Mouse (Mus musculus): ENCODE data around the gene Mmp14. TPM values are rescaled to one million over a fixed set of nuclear protein-coding genes. Genes with fewer than 3 reads are reported as not detected.

The Mmp14 gene
- polyA plus RNA-seq, 2 experiments = 251 to 385 TPM

- 3% methylated on average over 52 of the region's 54 CpGs for WGBS
- Histone ChIP-seq H3K4me3 (replicated peaks; ENCODE audit: low read length) (peak overlapping the region; percentile 94), H3K4me2 (replicated peaks; ENCODE audit: low read depth, low read length, severe bottlenecking) (peak overlapping the region; percentile 83), H3K9ac (ENCODE audit: low read depth, low read length, severe bottlenecking) (peak overlapping the region; percentile 99), H3K9me3 (ENCODE audit: control insufficient read depth, low read length) (no peaks in the 10 kb centered on the region), H3K27ac (replicated peaks; ENCODE audit: low read depth, low read length) (peak overlapping the region; percentile 99), H3K36me3 (ENCODE audit: control insufficient read depth, insufficient read depth, low read length) (peaks cover 40% of the 10 kb centered on the region), H3K4me1 (ENCODE audit: control insufficient read depth, insufficient read depth, low read length) (peaks cover 37% of the 10 kb centered on the region), H3K27me3 (ENCODE audit: control insufficient read depth, insufficient read depth, low read length) (no peaks in the 10 kb centered on the region)
- DNase-seq (ENCODE audit: low spot score) (no peak), ATAC-seq (ENCODE audit: low FRiP score, low read depth) (peak; percentile 21; the same call in 1 of the 2 replicates)
- TF ChIP-seq POLR2A (IDR thresholded peaks at IDR 0.05; ENCODE audit: borderline replicate concordance, extremely low read depth, insufficient read depth, insufficient read length) = no peak
Observed at GRCm38 (mm10) chr14:54432078-54432836, 845 bp downstream of the Mmp14 start.

- no peak for TF ChIP-seq POLR2A (IDR thresholded peaks at IDR 0.05; ENCODE audit: borderline replicate concordance, extremely low read depth, insufficient read depth, insufficient read length)
- ATAC-seq (ENCODE audit: low FRiP score, low read depth) = no peak
- Histone ChIP-seq H3K4me3 (replicated peaks; ENCODE audit: low read length) (peak overlapping the region; percentile 94), H3K27ac (replicated peaks; ENCODE audit: low read depth, low read length) (peak overlapping the region; percentile 99), H3K9ac (ENCODE audit: low read depth, low read length, severe bottlenecking) (peak overlapping the region; percentile 99), H3K4me2 (replicated peaks; ENCODE audit: low read depth, low read length, severe bottlenecking) (peak overlapping the region; percentile 83), H3K27me3 (ENCODE audit: control insufficient read depth, insufficient read depth, low read length) (no peaks in the 10 kb centered on the region), H3K4me1 (ENCODE audit: control insufficient read depth, insufficient read depth, low read length) (peaks cover 32% of the 10 kb centered on the region), H3K36me3 (ENCODE audit: control insufficient read depth, insufficient read depth, low read length) (peaks cover 49% of the 10 kb centered on the region), H3K9me3 (ENCODE audit: control insufficient read depth, low read length) (no peaks in the 10 kb centered on the region)
- DNase-seq (ENCODE audit: low spot score) = peak; percentile 39
- WGBS = 17% methylated on average over 17 of the region's 17 CpGs
Observed at GRCm38 (mm10) chr14:54432837-54433830, 1.7 kb downstream of the Mmp14 start.

GRCm38 (mm10) chr14:54433941-54434531 lies 2.6 kb downstream of the Mmp14 start:
- Histone ChIP-seq H3K9ac (ENCODE audit: low read depth, low read length, severe bottlenecking) (peak overlapping the region; percentile 99), H3K36me3 (ENCODE audit: control insufficient read depth, insufficient read depth, low read length) (peaks cover 58% of the 10 kb centered on the region), H3K27me3 (ENCODE audit: control insufficient read depth, insufficient read depth, low read length) (no peaks in the 10 kb centered on the region), H3K4me2 (replicated peaks; ENCODE audit: low read depth, low read length, severe bottlenecking) (peak overlapping the region; percentile 83), H3K9me3 (ENCODE audit: control insufficient read depth, low read length) (no peaks in the 10 kb centered on the region), H3K4me3 (replicated peaks; ENCODE audit: low read length) (peak overlapping the region; percentile 94), H3K27ac (replicated peaks; ENCODE audit: low read depth, low read length) (no peak overlapping the region), H3K4me1 (ENCODE audit: control insufficient read depth, insufficient read depth, low read length) (peaks cover 32% of the 10 kb centered on the region)
- no peak for TF ChIP-seq POLR2A (IDR thresholded peaks at IDR 0.05; ENCODE audit: borderline replicate concordance, extremely low read depth, insufficient read depth, insufficient read length)
- no peak for DNase-seq (ENCODE audit: low spot score)
- 43% methylated on average over 12 of the region's 12 CpGs for WGBS
- ATAC-seq (ENCODE audit: low FRiP score, low read depth) = no peak

GRCm38 (mm10) chr14:54435194-54435918 lies 3.9 kb downstream of the Mmp14 start:
- Histone ChIP-seq H3K4me2 (replicated peaks; ENCODE audit: low read depth, low read length, severe bottlenecking) (no peak overlapping the region), H3K9me3 (ENCODE audit: control insufficient read depth, low read length) (no peaks in the 10 kb centered on the region), H3K4me1 (ENCODE audit: control insufficient read depth, insufficient read depth, low read length) (peaks cover 21% of the 10 kb centered on the region), H3K27ac (replicated peaks; ENCODE audit: low read depth, low read length) (no peak overlapping the region), H3K27me3 (ENCODE audit: control insufficient read depth, insufficient read depth, low read length) (no peaks in the 10 kb centered on the region), H3K4me3 (replicated peaks; ENCODE audit: low read length) (no peak overlapping the region), H3K9ac (ENCODE audit: low read depth, low read length, severe bottlenecking) (no peak overlapping the region), H3K36me3 (ENCODE audit: control insufficient read depth, insufficient read depth, low read length) (peaks cover 62% of the 10 kb centered on the region)
- no peak for TF ChIP-seq POLR2A (IDR thresholded peaks at IDR 0.05; ENCODE audit: borderline replicate concordance, extremely low read depth, insufficient read depth, insufficient read length)
- no peak for DNase-seq (ENCODE audit: low spot score)
- ATAC-seq (ENCODE audit: low FRiP score, low read depth) = no peak
- WGBS = 82% methylated on average over 11 of the region's 11 CpGs

Measured in limb, embryonic 14.5 days (tissue).